Mouse (Mus musculus) liver, postnatal 0 days (tissue): ENCODE measurements around the gene Senp8.

Source experiments
- CTCF ChIP-seq: sonication (generic); IDR thresholded peaks from 2 replicates; pipeline ENCODE4 v1.5.1; 2016; ENCODE audit warnings: antibody characterized with exemption, low read depth
- EP300 ChIP-seq: IDR thresholded peaks from 2 replicates; pipeline ENCODE4 v1.6.1; 2016; ENCODE audit warnings: antibody characterized with exemption, low read depth, mild to moderate bottlenecking

DNA sequence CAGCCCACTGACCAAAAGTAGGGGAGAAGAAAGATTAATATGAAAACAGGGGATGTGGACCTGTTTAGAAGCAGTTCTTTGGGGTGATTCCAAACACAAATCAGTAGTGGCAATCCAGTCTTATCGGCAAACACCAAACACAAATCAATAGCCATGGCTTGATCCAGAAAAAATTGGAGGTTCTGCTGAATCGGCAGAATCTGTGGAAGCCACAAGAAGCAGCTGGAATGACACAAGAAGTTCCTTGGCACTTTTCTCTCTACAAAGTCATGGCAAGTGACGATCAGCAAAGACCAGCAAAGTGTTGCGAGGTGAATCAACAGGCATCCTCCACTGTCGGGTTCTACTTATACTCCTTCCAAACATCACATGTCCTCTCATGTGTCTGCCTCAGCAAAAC is 29.4 kb downstream of the Senp8 start:
- no peak for TF ChIP-seq CTCF
- no peak for TF ChIP-seq EP300
